Mouse (Mus musculus): Measurements from ENCODE around the gene Slc15a4.

GRCm38 (mm10) chr5:127596862-127597261, 35.8 kb downstream of the Slc15a4 start:
- TF ChIP-seq GATA1 (IDR thresholded peaks at IDR 0.05; ENCODE audit: borderline replicate concordance, low read length) (no peak), FLI1 (IDR thresholded peaks at IDR 0.05; ENCODE audit: low read length) (no peak)

Measured in megakaryocyte, embryonic 14.5 days (primary cell).